Mouse (Mus musculus): ENCODE measurements around the gene Npff. TPM values are rescaled to one million over a fixed set of nuclear protein-coding genes. Genes with fewer than 3 reads are reported as not detected.
A peak's percentile ranks its signal among the peaks of the same experiment; 100 is the strongest.

Npff gene
- total RNA-seq (2021): 1 to 10 TPM; 1.4 to 1.7 TPM
- long read RNA-seq, experiment 1, partial matches to known transcripts: 1 of 1 reads
- long read RNA-seq, experiment 1, other reads (novel, unspliced or antisense): 0 of 1 reads
- long read RNA-seq, experiment 2: 0 reads

DNA sequence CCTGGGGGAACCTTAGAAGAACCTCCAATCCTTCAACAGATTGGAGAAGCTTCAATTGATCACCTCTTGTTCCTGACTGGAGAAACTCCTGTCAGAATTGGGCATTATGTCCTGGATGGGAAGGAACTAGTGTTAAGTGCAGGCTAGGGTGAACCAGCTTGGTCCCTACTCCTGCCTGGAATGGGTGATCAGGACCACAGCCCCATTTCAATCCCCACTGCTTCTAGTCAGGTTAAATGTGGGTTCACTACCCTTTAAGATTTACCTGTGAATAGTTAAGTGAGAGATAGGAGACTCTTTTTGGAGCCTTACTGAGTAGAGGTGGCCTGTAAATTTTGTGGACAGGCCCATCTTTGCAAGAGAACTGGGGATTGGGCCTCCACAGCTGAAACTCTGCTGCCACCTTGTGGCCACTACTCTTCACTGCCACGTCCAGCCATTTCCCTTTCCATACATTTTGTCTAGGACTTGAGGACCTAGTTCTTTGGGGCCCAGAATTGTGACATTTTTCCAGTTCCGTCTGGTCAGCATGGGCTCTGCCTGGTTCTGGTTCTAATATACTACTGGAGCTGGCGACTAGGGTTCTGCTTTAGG, at the start of gene Npff:
Npff (minus strand) TSS at position 51 of the 594 bp plus-strand sequence.
- DNase-seq: peak; percentile 62
- intact Hi-C loops (cut with DNase I; ENCODE audit: low total_unique reads): no loop called here

DNA sequence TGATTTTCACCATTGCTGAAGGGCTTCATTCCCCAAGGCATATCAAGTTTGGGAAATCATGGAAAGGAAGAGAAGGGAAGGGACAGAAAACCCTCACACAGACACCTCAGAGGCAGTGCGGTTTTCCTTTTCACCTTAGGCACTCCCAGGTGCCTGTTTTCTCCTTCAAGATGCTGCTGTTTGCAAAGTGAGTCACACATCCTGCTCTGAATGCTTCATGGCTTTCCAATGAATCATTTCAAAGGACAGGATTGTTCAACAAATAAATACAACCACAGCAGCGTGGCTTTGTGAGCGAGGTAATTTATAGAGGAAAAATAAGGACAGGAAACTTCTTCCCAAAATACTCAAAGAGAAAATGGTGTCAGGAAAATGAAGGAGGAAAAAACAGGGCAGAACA, 47.3 kb upstream of the Npff start:
- no peak for DNase-seq
- intact Hi-C loops (cut with DNase I; ENCODE audit: low total_unique reads): no loop called here

DNA sequence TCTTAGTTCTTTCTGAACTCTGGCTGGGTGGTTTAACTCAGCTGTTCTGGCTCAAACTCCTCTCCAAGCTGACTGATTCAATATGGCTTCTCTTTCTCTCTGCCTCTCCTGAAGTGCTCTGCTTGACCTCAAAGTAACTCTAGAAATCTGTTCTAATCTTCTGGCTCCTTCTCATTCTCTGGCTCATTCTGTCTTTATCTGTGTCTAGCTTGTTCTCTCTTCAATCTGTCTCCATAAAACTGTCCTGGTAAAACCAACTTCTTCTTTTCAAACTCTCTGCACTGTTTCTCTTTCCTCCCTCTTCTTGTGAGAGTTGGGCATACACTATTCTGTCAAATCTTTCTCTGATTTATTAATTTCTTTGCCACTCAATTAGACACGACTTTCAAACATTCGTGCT, 43.1 kb upstream of the Npff start:
- intact Hi-C loops (cut with DNase I; ENCODE audit: low total_unique reads): no loop called here
- no peak for DNase-seq

DNA sequence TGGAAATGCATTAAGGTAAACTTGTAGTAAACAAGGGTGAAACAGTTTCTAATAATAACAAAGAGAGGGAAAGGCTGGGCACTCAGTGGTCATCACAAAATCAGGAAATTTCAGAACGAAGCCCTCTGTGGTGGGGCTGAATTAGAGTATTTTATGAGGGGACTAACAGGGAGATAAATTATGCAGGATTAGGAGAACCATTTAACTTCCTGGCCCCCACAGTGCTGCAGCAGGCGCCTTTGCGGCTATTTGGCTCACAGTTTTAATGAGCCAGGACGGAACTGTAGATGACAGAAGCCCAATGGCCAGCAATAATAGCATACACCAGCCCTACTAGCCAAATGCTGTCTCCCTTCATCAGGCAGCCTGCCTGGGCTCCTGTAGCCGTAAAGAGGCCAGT, 38.9 kb upstream of the Npff start:
- intact Hi-C loops (cut with DNase I; ENCODE audit: low total_unique reads): no loop called here
- no peak for DNase-seq

DNA sequence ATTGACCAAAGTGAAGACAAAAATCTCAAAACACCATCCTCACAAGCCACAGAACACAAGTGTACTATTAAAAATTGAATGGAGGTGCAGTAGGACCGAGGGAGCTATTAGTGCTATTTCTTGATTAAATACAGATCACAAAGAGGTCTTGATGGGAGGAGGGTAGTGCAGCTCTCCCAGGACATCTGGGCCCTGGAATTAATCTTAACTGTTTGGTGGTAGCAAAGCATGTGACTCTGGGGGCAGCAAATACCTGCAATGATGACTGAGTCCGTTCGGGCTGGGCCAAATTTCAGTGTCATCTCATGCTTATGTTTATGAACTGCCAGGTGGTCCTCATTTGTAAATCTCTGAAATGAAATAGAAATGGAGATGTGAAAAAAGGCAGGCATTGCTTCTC, 38.3 kb upstream of the Npff start:
- DNase-seq: no peak
- intact Hi-C loops (cut with DNase I; ENCODE audit: low total_unique reads): no loop called here

DNA sequence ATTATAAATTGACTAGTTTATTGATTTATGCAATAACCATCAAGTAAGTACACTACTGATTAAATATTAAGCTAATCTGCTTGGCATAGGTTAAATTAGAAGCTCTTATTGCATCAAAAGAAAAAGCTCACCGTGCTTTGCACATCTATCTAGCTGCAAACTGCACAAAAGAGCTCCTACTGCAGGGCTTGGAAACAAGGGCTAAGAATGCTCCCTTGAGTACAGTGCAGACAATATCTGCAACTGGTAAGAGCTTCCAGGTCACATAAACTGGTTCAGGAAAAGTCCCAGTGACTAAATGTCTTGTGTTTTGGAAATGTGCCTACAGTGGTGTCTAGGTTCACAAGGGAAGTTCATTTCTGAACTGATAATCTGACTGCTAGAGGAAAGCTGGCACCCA, 37.7 kb upstream of the Npff start:
- DNase-seq: no peak
- intact Hi-C loops (cut with DNase I; ENCODE audit: low total_unique reads): no loop called here

DNA sequence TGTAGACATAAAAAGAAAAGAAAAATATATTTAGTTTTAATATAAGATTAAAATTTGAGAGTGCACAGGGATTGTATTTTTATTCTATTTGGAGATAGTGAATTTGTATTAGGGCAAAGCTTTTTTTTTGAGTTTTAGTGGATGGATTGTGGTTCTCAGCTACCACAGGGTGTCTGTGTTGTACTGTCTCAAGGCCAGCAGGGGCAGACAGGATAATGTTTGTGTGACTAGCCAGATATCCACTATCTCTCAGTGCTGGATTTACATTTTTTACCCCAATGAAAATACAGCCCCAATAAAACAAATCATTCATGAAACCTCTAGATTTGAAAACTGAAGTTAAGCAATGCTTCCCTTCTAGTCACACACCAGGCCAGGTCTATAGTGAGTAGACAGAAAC, 32.8 kb upstream of the Npff start:
- intact Hi-C loops (cut with DNase I; ENCODE audit: low total_unique reads): loop anchor here (10.0 kb wide), 1 partner anchor 107 kb away; no protein-coding TSS in a partner anchor
- no peak for DNase-seq

DNA sequence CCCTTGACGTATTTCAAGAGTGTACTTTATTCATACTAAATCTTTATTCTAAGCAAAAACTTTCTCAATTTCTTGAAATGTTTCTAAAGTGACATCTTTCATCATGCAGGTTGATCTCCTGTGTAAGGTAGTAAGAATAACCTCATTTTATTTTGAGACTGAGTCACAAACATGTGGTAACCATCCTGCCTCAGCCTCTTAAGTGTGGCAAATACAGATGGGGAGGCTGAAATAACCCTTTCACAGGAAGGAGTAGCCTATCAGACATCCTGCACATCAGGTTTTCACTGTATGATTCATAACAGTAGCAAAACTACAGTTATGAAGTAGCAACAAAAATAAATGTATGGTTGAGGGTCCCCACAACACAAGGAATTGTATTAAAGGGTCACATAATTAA, 30.8 kb upstream of the Npff start:
- intact Hi-C loops (cut with DNase I; ENCODE audit: low total_unique reads): loop anchor here (10.0 kb wide), 1 partner anchor 109 kb away; no protein-coding TSS in a partner anchor

DNA sequence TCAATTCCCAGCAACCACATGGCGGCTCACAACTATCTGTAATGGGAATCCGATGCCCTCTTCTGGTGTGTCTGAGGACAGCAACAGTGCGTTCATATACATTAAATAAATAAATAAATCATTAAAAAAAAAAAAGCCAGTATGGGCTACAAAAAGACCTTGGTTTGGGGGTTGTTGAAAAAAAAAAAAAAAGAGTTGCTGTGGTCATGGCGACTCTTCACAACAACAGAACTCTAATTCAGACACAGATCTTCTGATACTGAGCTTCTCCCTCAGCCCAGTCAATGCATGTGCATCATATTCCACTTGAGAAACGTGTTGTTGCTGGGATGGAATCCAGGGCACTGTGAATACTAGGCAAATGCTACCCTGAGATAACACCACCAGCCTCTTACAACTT, 27.9 kb upstream of the Npff start:
- intact Hi-C loops (cut with DNase I; ENCODE audit: low total_unique reads): loop anchor here (10.0 kb wide), 1 partner anchor 112 kb away; no protein-coding TSS in a partner anchor
- no peak for DNase-seq

More for the DNA sequence above, 30.8 kb upstream of the Npff start:
- DNase-seq: no peak

DNA sequence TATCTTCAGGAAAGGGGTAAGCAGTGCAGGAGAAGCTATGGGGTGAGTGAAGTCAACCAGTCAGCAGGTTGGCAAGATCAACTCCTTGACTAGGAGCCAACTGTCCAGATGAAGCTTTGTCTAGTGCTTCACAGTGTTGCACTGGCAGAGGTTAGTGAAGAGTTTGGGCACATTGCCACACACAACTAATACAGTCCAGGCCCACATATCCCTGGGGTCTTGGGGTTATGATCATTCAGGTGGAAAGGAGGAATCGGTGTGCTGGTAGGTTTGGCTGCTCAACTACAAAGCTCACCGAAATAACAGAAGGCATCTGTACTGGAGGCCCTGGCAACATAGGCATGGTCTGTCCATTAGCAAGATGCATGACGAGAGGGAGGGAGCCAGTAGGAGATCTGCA, 22.7 kb upstream of the Npff start:
- no peak for DNase-seq
- intact Hi-C loops (cut with DNase I; ENCODE audit: low total_unique reads): no loop called here

DNA sequence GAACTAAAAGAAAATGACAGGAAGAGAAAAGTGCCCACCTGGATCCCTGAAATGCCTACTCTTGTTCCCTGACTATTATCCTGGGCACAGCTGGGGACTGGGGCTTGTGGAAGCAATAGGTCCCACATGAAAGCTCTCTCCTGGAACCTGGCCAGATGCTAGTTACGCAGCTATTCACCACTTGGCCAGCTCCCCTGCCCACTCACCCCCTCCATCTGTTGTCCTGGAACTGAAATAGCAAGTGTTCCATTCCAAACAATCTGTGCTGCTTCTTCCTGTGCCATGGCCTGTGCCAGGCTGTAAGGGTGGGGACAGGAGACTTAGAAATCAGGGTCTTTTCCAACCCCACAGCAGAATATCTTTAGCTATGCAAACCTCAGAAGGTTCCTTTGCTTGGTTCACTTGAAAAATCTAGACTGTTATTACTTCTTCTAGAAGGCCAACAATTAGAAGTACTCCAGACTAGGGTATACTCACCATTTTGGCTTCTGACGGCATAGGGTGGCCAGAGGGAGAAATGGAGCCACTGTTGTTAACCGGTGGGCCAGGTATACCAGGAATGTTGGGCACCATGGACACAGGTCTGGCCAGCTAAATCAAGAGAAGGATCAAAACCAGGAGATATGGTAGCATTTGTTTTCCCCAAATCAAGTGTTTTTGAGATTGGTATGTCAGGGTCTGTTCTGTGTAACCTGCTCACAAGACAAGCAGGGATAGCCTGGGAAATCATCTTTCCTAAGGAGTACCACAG, 22.1 kb upstream of the Npff start:
- peak; percentile 55 for DNase-seq
- intact Hi-C loops (cut with DNase I; ENCODE audit: low total_unique reads): no loop called here

DNA sequence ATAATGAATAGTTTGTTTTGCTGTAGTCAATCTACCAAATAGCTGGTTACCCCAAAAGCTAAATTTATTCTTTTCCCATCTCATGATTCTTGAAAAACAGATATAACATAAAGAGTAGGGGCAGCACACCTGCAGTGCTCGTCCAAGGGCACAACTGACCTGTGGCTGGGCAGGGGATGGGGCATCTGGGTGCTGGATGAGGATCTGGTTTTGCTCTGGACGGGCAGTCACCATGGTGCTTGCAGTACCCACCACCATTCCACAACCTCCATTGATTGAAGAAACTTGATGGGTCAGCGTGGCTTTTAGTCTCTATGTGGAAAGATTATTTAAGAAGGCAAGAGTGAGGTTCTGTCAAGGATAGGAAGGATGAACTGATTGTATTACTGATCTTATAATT, 21.5 kb upstream of the Npff start:
- intact Hi-C loops (cut with DNase I; ENCODE audit: low total_unique reads): no loop called here
- DNase-seq: no peak

DNA sequence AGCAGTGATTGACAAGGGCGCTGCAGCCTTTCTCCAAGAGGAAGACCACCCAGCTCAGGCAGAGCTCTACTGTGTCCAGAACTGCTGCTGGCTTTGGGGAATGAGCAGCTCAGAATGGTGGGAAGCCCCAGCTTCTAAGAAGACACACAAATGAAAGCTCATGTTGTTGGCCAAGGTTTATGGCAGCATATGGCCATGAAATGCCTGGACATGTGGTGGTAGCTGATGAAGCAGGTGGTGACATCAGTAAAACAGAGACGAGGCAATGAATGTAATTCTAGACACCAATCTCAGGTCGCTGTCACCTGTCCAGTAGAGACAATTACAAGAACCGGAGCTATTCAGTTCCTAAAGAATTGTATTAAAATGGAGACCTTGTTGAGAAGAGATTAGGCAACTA, 20.1 kb upstream of the Npff start:
- no peak for DNase-seq
- intact Hi-C loops (cut with DNase I; ENCODE audit: low total_unique reads): no loop called here

DNA sequence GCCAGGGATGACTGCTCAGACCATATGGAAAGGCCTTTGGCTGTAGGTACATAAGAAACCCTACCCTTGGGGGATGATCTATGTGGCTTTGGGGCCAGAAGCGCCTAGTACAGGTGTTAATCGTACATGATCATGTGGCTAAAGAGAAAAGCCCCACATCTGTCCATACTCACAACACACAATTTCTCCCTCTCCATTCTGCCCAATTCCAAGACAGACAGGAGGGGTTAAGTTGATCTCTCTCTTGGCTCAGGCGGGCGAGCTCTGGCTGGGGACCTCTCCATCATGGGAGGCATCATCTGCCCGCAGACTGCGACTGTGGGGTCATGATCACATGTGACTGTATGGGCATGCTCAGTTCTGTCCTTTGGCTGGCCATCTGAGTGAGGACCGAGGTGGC, 9.2 kb upstream of the Npff start:
- intact Hi-C loops (cut with DNase I; ENCODE audit: low total_unique reads): no loop called here
- DNase-seq: no peak

DNA sequence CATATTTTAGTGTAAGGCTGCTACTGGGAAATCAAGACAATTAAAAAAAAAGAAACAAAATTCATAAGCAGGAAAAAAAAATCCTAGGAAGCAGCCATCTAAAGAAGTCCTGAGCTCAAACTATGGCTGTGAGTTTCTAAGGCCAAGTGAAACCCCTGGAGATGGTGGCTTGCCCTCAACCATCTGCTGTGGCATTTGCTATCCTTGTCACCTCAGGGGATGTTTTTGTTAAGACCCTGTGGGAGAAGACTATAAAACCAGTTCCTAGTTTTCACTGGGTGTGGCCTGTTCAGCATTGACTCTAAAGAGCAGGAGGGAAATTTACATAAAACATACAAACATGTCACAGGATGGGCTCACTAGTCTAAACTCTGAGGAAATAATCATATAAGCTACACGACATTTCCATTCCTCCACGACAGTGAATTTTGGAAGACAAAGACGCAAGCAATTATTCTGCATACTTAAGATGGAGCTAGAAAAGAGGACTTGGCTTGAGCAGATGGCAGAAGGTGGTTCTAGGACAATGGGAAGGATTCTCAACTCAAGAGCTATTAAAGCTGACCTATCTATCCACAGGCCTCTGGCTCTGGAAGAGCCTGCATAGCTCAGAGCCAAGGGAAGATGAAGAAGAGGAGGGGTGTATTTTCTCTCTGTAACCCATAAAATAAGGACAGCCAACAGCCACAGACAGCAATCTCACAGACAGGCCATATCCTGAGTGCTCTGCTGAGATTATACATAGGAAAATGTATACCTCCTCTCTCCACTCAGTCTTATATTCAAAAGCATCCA, 7.6 kb upstream of the Npff start:
- no peak for DNase-seq
- intact Hi-C loops (cut with DNase I; ENCODE audit: low total_unique reads): no loop called here

DNA sequence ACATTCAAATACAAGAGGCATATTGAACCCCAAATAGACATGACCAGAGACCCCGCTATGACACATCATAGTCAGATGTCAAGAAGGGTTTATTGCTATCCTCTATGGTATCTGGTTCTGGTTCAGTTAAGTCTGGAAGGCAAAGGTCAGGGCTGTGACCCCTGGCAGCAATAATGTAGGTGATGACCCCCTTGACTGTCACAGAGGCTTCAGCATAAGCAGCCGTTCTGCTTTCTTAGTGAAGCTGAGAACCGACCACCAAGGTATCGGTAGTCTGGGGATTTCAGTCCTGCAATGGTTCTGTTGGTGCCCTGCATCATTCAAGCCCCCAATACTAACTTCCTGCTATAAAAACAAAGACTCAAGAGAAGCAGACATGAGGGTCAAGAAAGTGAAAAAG, 6.8 kb upstream of the Npff start:
- intact Hi-C loops (cut with DNase I; ENCODE audit: low total_unique reads): no loop called here
- no peak for DNase-seq

DNA sequence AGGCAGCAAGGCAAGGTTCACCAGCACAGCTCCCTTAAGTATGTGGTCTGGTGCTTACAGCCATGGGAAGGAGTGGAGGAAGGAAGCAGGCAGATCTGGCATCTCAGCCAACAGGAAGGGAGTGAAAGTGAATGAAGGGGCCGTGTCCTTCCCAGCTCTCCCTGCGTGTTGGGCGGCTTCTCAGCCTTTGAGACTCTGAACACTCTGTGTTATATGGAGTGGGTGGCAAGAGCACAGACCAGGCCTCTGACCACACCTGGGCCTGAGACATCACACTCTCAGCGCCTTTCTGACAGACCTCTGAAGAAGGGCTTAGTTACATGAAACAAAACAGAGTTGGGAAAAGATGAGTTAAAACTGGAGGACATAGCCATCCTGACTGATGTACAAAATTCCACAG, 5.8 kb upstream of the Npff start:
- no peak for DNase-seq
- intact Hi-C loops (cut with DNase I; ENCODE audit: low total_unique reads): no loop called here

DNA sequence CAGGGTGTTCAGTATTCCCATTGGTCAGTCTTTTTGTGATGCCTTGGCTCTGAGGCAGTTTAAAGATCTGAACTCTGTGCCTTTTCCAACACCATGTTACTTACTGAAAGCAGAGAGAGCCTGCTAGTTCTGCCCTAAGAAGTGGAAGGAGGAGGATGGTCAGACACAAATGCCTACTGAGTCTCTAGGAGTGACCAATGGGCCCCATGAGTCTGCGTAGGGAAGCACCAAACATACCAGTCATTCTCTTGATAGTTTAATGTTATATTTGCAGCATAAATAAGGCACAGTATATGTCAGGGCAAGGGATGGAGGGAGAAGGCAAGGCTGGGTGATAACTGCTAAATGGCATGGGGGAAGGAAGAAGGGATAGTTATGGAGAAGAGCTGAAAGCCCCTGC, 3.7 kb upstream of the Npff start:
- intact Hi-C loops (cut with DNase I; ENCODE audit: low total_unique reads): no loop called here
- DNase-seq: no peak

DNA sequence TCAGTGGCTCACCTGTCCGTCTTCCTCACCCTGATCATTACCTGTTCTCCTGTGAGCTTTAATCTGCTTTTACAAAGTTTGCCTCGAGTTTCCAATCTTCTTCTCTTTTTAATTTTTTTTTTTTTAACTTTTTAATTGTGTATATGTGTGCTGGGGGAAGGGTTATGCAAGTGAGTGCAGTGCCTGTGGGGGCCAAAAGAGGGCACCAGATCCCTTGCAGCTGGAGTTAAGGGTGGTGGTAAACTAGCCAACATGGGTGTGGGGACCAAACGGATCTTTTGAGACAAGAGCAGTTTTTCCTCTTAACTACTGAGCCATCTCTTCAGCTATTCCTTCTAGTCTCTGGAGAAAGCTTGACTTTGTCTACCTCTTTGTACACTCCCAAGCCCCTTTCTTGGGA, 3.2 kb upstream of the Npff start:
- no peak for DNase-seq
- intact Hi-C loops (cut with DNase I; ENCODE audit: low total_unique reads): no loop called here

Data from gastrocnemius, postnatal 14 days (tissue).